Mouse (Mus musculus): ENCODE data around the gene Olfr1426. TPM values are rescaled to one million over a fixed set of nuclear protein-coding genes. Genes with fewer than 3 reads are reported as not detected.

Olfr1426 gene
- total and polyA plus RNA-seq, 2 experiments from 2014 or later: not detected

- Histone ChIP-seq H3K4me3 (ENCODE audit: low read depth, low read length) (no peak overlapping the region), H3K27ac (ENCODE audit: low read depth) (no peak overlapping the region), H3K9ac (replicated peaks; ENCODE audit: low read depth, low read length) (no peak overlapping the region), H3K4me1 (ENCODE audit: control insufficient read depth, insufficient read depth) (no peaks in the 10 kb centered on the region), H3K36me3 (replicated peaks; ENCODE audit: control insufficient read depth, insufficient read depth, low read length) (no peaks in the 10 kb centered on the region), H3K27me3 (ENCODE audit: control insufficient read depth, insufficient read depth, low read length) (no peaks in the 10 kb centered on the region), H3K4me2 (ENCODE audit: low read depth, low read length) (no peak overlapping the region), H3K9me3 (replicated peaks; ENCODE audit: control insufficient read depth, low read length) (no peaks in the 10 kb centered on the region)
- 80% methylated on average over 5 of the region's 5 CpGs for WGBS
- no peak for DNase-seq (ENCODE audit: low spot score)
- TF ChIP-seq EP300 (IDR thresholded peaks at IDR 0.05; ENCODE audit: low read depth) (no peak), CTCF (IDR thresholded peaks at IDR 0.05; ENCODE audit: low read depth) (no peak)
- no peak for ATAC-seq (ENCODE audit: insufficient read depth, low read depth)
These were observed 48.6 kb downstream of the Olfr1426 start for GRCm38 (mm10) chr19:12043163-12043562.

- no peak for ATAC-seq (ENCODE audit: insufficient read depth, low read depth)
- no peak within 1 kb of the TSS for H3K4me3 ChIP-seq (ENCODE audit: low read depth, low read length)
- no peak within 1 kb of the TSS for H3K27ac ChIP-seq (ENCODE audit: low read depth)
- no peak within 1 kb of the TSS for H3K4me2 ChIP-seq (ENCODE audit: low read depth, low read length)
- no peaks in the 10 kb centered on the region for H3K27me3 ChIP-seq (ENCODE audit: control insufficient read depth, insufficient read depth, low read length)
- no peak for TF ChIP-seq CTCF (IDR thresholded peaks at IDR 0.05; ENCODE audit: low read depth)
- no peak for TF ChIP-seq EP300 (IDR thresholded peaks at IDR 0.05; ENCODE audit: low read depth)
- 53% methylated on average over 2 of the region's 2 CpGs for WGBS
- DNase-seq (ENCODE audit: low spot score): no peak
- no peaks in the 10 kb centered on the region for H3K36me3 ChIP-seq (replicated peaks; ENCODE audit: control insufficient read depth, insufficient read depth, low read length)
- H3K9ac ChIP-seq (replicated peaks; ENCODE audit: low read depth, low read length): no peak within 1 kb of the TSS
- H3K9me3 ChIP-seq (replicated peaks; ENCODE audit: control insufficient read depth, low read length): no peaks in the 10 kb centered on the region
- H3K4me1 ChIP-seq (ENCODE audit: control insufficient read depth, insufficient read depth): no peaks in the 10 kb centered on the region
These were observed 50.6 kb downstream of the Olfr1426 start, which contains the start of gene Olfr1423 for GRCm38 (mm10) chr19:12041217-12041616. Gene Olfr1423 (minus strand): TSS chr19:12041317.

- Histone ChIP-seq H3K27me3 (ENCODE audit: control insufficient read depth, insufficient read depth, low read length) (no peaks in the 10 kb centered on the region), H3K9ac (replicated peaks; ENCODE audit: low read depth, low read length) (no peak overlapping the region), H3K4me2 (ENCODE audit: low read depth, low read length) (no peak overlapping the region), H3K9me3 (replicated peaks; ENCODE audit: control insufficient read depth, low read length) (no peaks in the 10 kb centered on the region), H3K27ac (ENCODE audit: low read depth) (no peak overlapping the region), H3K4me1 (ENCODE audit: control insufficient read depth, insufficient read depth) (no peaks in the 10 kb centered on the region), H3K36me3 (replicated peaks; ENCODE audit: control insufficient read depth, insufficient read depth, low read length) (no peaks in the 10 kb centered on the region), H3K4me3 (ENCODE audit: low read depth, low read length) (no peak overlapping the region)
- ATAC-seq (ENCODE audit: insufficient read depth, low read depth) (no peak), DNase-seq (ENCODE audit: low spot score) (no peak)
- no peak for TF ChIP-seq EP300 (IDR thresholded peaks at IDR 0.05; ENCODE audit: low read depth)
- TF ChIP-seq CTCF (IDR thresholded peaks at IDR 0.05; ENCODE audit: low read depth): no peak
These were observed 54.1 kb downstream of the Olfr1426 start for GRCm38 (mm10) chr19:12037727-12038126.

Other genes starting within 250 kb of the Olfr1426 start
- not detected in 2 replicates for gene Olfr1418, start 230.9 kb downstream of the Olfr1426 start, total RNA-seq (2014; rRNA removed; ENCODE audit: low replicate concordance)
- gene Olfr1418, start 230.9 kb downstream of the Olfr1426 start, polyA plus RNA-seq (2015; fragmentation: Nextera tagmentation; extraction: Ambion mirVana): not detected in 2 replicates
- gene Olfr1419, start 216.9 kb downstream of the Olfr1426 start, total RNA-seq (2014; rRNA removed; ENCODE audit: low replicate concordance): not detected in 2 replicates
- not detected in 2 replicates for gene Olfr1419, start 216.9 kb downstream of the Olfr1426 start, polyA plus RNA-seq (2015; fragmentation: Nextera tagmentation; extraction: Ambion mirVana)
- not detected in 2 replicates for gene Olfr1420, start 205.4 kb downstream of the Olfr1426 start, total RNA-seq (2014; rRNA removed; ENCODE audit: low replicate concordance)
- 0.11 TPM in 1 of 2 replicates, not detected in the other for gene Olfr1420, start 205.4 kb downstream of the Olfr1426 start, polyA plus RNA-seq (2015; fragmentation: Nextera tagmentation; extraction: Ambion mirVana)
- gene Patl1, start 179.6 kb downstream of the Olfr1426 start, total RNA-seq (2014; rRNA removed; ENCODE audit: low replicate concordance): 12.9 and 14.7 TPM in 2 replicates
- gene Patl1, start 179.6 kb downstream of the Olfr1426 start, polyA plus RNA-seq (2015; fragmentation: Nextera tagmentation; extraction: Ambion mirVana): 10.0 and 11.5 TPM in 2 replicates
- gene Osbp, start 126.1 kb downstream of the Olfr1426 start, total RNA-seq (2014; rRNA removed; ENCODE audit: low replicate concordance): 32.7 and 43.2 TPM in 2 replicates
- gene Osbp, start 126.1 kb downstream of the Olfr1426 start, polyA plus RNA-seq (2015; fragmentation: Nextera tagmentation; extraction: Ambion mirVana): 4.7 and 5.1 TPM in 2 replicates
- not detected in 2 replicates for gene Olfr1423, start 50.7 kb downstream of the Olfr1426 start, total RNA-seq (2014; rRNA removed; ENCODE audit: low replicate concordance)
- gene Olfr1423, start 50.7 kb downstream of the Olfr1426 start, polyA plus RNA-seq (2015; fragmentation: Nextera tagmentation; extraction: Ambion mirVana): not detected in 2 replicates
- not detected in 2 replicates for gene Olfr1424, start 29.3 kb downstream of the Olfr1426 start, total RNA-seq (2014; rRNA removed; ENCODE audit: low replicate concordance)
- gene Olfr1424, start 29.3 kb downstream of the Olfr1426 start, polyA plus RNA-seq (2015; fragmentation: Nextera tagmentation; extraction: Ambion mirVana): not detected in 2 replicates
- not detected in 2 replicates for gene Olfr1425, start 14.3 kb downstream of the Olfr1426 start, total RNA-seq (2014; rRNA removed; ENCODE audit: low replicate concordance)
- gene Olfr1425, start 14.3 kb downstream of the Olfr1426 start, polyA plus RNA-seq (2015; fragmentation: Nextera tagmentation; extraction: Ambion mirVana): not detected in 2 replicates
- gene Olfr1427, start 11.3 kb upstream of the Olfr1426 start, total RNA-seq (2014; rRNA removed; ENCODE audit: low replicate concordance): not detected in 2 replicates
- gene Olfr1427, start 11.3 kb upstream of the Olfr1426 start, polyA plus RNA-seq (2015; fragmentation: Nextera tagmentation; extraction: Ambion mirVana): not detected in 2 replicates
- gene Olfr1428, start 23.9 kb upstream of the Olfr1426 start, total RNA-seq (2014; rRNA removed; ENCODE audit: low replicate concordance): not detected in 2 replicates
- gene Olfr1428, start 23.9 kb upstream of the Olfr1426 start, polyA plus RNA-seq (2015; fragmentation: Nextera tagmentation; extraction: Ambion mirVana): not detected in 2 replicates
- gene Olfr76, start 31.2 kb upstream of the Olfr1426 start, total RNA-seq (2014; rRNA removed; ENCODE audit: low replicate concordance): not detected in 2 replicates
- gene Olfr76, start 31.2 kb upstream of the Olfr1426 start, polyA plus RNA-seq (2015; fragmentation: Nextera tagmentation; extraction: Ambion mirVana): not detected in 2 replicates
- gene Olfr1555-ps1, start 78.1 kb upstream of the Olfr1426 start, total RNA-seq (2014; rRNA removed; ENCODE audit: low replicate concordance): not detected in 2 replicates
- not detected in 2 replicates for gene Olfr1555-ps1, start 78.1 kb upstream of the Olfr1426 start, polyA plus RNA-seq (2015; fragmentation: Nextera tagmentation; extraction: Ambion mirVana)
- not detected in 2 replicates for gene Olfr1431, start 108.6 kb upstream of the Olfr1426 start, total RNA-seq (2014; rRNA removed; ENCODE audit: low replicate concordance)
- gene Olfr1431, start 108.6 kb upstream of the Olfr1426 start, polyA plus RNA-seq (2015; fragmentation: Nextera tagmentation; extraction: Ambion mirVana): not detected in 2 replicates
- gene Olfr1432, start 140.6 kb upstream of the Olfr1426 start, total RNA-seq (2014; rRNA removed; ENCODE audit: low replicate concordance): not detected in 2 replicates
- gene Olfr1432, start 140.6 kb upstream of the Olfr1426 start, polyA plus RNA-seq (2015; fragmentation: Nextera tagmentation; extraction: Ambion mirVana): not detected in 2 replicates
- gene Olfr262, start 149.6 kb upstream of the Olfr1426 start, total RNA-seq (2014; rRNA removed; ENCODE audit: low replicate concordance): not detected in 2 replicates
- not detected in 2 replicates for gene Olfr262, start 149.6 kb upstream of the Olfr1426 start, polyA plus RNA-seq (2015; fragmentation: Nextera tagmentation; extraction: Ambion mirVana)
- gene Olfr235, start 169.0 kb upstream of the Olfr1426 start, total RNA-seq (2014; rRNA removed; ENCODE audit: low replicate concordance): not detected in 2 replicates
- not detected in 2 replicates for gene Olfr235, start 169.0 kb upstream of the Olfr1426 start, polyA plus RNA-seq (2015; fragmentation: Nextera tagmentation; extraction: Ambion mirVana)
- gene Olfr1434, start 187.8 kb upstream of the Olfr1426 start, total RNA-seq (2014; rRNA removed; ENCODE audit: low replicate concordance): not detected in 2 replicates
- not detected in 2 replicates for gene Olfr1434, start 187.8 kb upstream of the Olfr1426 start, polyA plus RNA-seq (2015; fragmentation: Nextera tagmentation; extraction: Ambion mirVana)
- gene Olfr1436, start 207.1 kb upstream of the Olfr1426 start, total RNA-seq (2014; rRNA removed; ENCODE audit: low replicate concordance): not detected in 2 replicates
- gene Olfr1436, start 207.1 kb upstream of the Olfr1426 start, polyA plus RNA-seq (2015; fragmentation: Nextera tagmentation; extraction: Ambion mirVana): not detected in 2 replicates
- not detected in 2 replicates for gene Olfr1437, start 233.1 kb upstream of the Olfr1426 start, total RNA-seq (2014; rRNA removed; ENCODE audit: low replicate concordance)
- not detected in 2 replicates for gene Olfr1437, start 233.1 kb upstream of the Olfr1426 start, polyA plus RNA-seq (2015; fragmentation: Nextera tagmentation; extraction: Ambion mirVana)
- gene Olfr1438-ps1, start 243.9 kb upstream of the Olfr1426 start, total RNA-seq (2014; rRNA removed; ENCODE audit: low replicate concordance): not detected in 2 replicates
- not detected in 2 replicates for gene Olfr1438-ps1, start 243.9 kb upstream of the Olfr1426 start, polyA plus RNA-seq (2015; fragmentation: Nextera tagmentation; extraction: Ambion mirVana)